Mouse (Mus musculus): Measurements from ENCODE around the gene Gm49321.

DNA sequence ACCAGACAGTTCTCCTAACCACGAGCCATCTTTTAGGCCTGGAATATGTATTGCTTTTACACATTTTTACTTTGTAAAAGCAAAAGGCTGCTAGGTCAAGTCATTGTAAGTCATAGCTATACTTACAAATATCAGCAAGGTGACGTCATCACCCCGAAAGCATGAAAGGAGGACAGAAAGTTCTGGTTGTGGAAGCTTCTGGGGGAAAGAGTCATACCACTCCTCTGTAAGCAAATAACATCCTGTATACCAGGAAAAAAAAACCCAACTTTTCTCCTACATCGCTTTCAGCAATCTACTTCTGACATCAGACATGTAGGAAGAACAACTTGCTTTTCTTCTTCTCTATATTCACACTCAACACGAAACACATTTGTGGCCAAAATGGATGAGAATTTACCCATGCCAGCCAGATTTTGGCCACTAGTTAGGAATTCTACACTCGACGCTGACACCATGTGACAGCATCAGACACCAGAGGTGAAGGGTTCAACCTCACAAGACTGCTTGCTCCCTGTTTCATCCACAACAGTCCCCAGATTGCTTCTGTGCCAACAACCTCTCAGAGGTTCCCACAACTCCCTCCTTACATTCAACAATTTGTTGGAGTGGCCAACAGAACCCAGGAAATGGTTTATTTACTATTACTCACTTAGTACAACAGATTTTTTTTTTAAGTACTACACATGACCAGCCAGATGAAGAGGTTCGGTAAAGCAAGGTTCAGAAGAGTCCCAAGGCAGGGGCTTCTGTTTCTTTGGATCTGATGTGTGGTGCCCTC lies 49.3 kb upstream of the Gm49321 start:
- TF ChIP-seq CTCF (IDR thresholded peaks at IDR 0.05; ENCODE audit: control insufficient read depth, insufficient read depth, insufficient read length): no peak
- TF ChIP-seq USF1 (IDR thresholded peaks at IDR 0.05; ENCODE audit: low read depth): no peak
- TF ChIP-seq MYOG (IDR thresholded peaks at IDR 0.05; ENCODE audit: control insufficient read depth, extremely low read depth, insufficient read length): no peak
- TF ChIP-seq FOSL1 (IDR thresholded peaks at IDR 0.05; ENCODE audit: insufficient read depth, low read length, poor library complexity, severe bottlenecking): no peak
- TF ChIP-seq MAX (IDR thresholded peaks at IDR 0.05): no peak
- no peak for TF ChIP-seq CEBPB (IDR thresholded peaks at IDR 0.05; ENCODE audit: low read depth)
- no peak for TF ChIP-seq MYOD1 (IDR thresholded peaks at IDR 0.05; ENCODE audit: control insufficient read depth, insufficient read length, low read depth)
